Mouse (Mus musculus) C2C12 (cell line): Measurements from ENCODE around the gene Eef1akmt3.

Experiments
- CEBPB ChIP-seq: IDR thresholded peaks from one replicate; pipeline ENCODE4 v1.6.1; 2011; ENCODE audit warnings: low read depth, mild to moderate bottlenecking, control low read depth, moderate library complexity
- CTCF ChIP-seq: IDR thresholded peaks from one replicate; pipeline ENCODE4 v1.5.1; 2011; ENCODE audit not compliant: control insufficient read depth, insufficient read depth, insufficient read length
- FOSL1 ChIP-seq: IDR thresholded peaks from one replicate; pipeline ENCODE4 v1.8.0; 2011; ENCODE audit warnings: mild to moderate bottlenecking, low read length; ENCODE audit not compliant: poor library complexity, insufficient read depth, severe bottlenecking
- MYOG ChIP-seq: IDR thresholded peaks from one replicate; pipeline ENCODE4 v1.6.1; 2011; ENCODE audit not compliant: control insufficient read depth, insufficient read length; ENCODE audit errors: extremely low read depth

DNA sequence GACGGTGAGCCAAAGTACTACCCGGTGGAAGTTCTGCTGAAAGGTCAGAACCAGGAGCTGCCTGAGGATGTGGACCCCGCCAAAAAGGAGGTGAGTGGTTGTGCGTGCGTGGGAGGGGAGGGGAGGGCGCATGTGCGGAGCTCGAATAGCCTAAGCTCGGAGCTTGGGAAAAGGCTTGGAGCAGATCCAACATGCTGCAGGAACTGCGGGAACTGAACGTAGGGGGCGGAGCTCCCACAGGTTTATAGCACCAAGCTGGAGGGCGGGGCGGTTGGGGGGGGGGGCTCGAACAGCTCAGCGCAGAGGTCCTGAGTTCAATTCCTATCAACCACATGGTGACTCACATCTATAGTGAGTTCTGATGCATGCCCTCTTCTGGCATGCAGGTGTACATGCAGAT lies 22.9 kb downstream of the Eef1akmt3 start:
- TF ChIP-seq CTCF (no peak), FOSL1 (no peak), CEBPB (no peak), MYOG (no peak)
